Mouse (Mus musculus) urinary bladder, adult 2 months (tissue): ENCODE measurements at regions not wholly inside any gene's neighbourhood (a gene's known extent, or its start where the extent isn't known, plus 50 kb on each side); places are given as distances from the start of the nearest gene placed in this dataset.

Source experiments
- DNase-seq: peaks from one replicate; pipeline ENCODE4 v3.0.0; 2022; ENCODE audit warnings: low spot score

DNA sequence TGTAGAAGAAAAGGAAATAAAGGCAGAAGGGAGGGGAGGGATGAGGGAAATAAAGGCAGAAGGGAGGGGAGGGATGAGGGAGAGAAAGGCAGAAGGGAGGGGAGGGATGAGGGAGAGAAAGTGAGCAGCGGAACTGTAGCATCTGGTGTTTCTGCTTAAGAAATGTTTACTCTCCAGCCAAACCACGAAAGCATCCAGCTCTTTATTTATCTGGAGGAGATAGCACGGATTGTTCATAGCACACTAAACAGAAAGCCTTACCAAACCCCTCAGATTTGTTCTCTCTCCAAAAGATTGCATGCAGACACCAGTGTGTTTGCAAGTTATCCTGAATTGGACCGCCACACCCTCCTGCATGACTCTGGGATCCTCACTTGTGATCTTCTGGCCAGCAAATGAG lies 168.4 kb upstream of the Cxcl12 start:
- DNase-seq, result no peak

- no peak for DNase-seq
Observed at GRCm38 (mm10) chr6:117000951-117001725, 167.2 kb upstream of the Cxcl12 start.

DNA sequence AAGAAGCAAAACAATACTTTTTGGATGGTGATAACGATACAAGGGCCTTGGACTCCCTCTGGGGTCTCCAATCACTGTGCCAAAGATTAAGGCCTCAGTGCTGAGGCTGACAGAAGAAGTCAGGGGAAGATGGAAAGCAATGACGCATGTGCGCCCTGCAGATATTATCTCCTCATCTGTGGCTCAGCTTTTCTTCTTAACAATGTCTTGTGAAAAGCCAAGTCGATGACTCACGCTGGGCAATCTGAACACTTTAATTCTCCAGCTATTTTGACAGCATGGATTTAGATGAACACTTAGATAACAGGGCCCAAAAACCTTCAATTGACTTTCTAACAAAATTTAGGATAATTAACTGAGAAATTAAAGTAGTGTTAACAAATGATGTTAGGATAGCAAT lies 155.7 kb upstream of the Cxcl12 start:
- no peak for DNase-seq

GRCm38 (mm10) chr6:117015461-117015860 lies 152.9 kb upstream of the Cxcl12 start:
- no peak for DNase-seq

GRCm38 (mm10) chr6:117021851-117022250 lies 146.5 kb upstream of the Cxcl12 start:
- no peak for DNase-seq

GRCm38 (mm10) chr6:117032042-117032746 lies 136.1 kb upstream of the Cxcl12 start:
- no peak for DNase-seq

- DNase-seq, result no peak
Observed at GRCm38 (mm10) chr6:117043744-117044143, 124.6 kb upstream of the Cxcl12 start.

DNA sequence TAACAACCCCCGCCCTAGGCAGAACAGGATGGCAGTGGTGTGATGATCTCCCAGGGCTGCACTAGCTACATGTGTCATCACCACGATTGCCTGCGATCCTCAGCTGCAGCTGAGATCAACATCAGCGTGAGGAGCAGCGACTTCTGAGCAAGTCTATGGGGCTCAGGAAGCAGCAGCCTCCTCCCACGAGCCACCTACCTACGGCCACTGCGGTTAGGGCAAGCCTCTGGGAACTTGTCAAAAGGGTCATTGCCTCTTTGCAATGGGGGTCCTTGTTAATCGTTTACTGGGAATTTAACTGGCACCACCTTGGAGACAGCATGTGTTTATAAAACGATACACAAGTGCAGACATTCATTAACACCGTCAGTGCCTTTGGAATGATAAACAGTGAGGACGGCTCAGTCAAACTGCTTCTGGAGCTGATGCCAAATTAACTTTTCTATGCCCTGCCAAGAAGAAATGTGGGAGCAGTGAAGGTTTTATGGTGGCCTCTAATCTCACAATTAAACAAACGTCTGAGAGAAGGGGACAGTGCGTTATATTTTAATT lies 118.8 kb upstream of the Cxcl12 start:
- DNase-seq, result no peak

GRCm38 (mm10) chr6:117060688-117061087 lies 107.6 kb upstream of the Cxcl12 start:
- DNase-seq, result no peak

DNA sequence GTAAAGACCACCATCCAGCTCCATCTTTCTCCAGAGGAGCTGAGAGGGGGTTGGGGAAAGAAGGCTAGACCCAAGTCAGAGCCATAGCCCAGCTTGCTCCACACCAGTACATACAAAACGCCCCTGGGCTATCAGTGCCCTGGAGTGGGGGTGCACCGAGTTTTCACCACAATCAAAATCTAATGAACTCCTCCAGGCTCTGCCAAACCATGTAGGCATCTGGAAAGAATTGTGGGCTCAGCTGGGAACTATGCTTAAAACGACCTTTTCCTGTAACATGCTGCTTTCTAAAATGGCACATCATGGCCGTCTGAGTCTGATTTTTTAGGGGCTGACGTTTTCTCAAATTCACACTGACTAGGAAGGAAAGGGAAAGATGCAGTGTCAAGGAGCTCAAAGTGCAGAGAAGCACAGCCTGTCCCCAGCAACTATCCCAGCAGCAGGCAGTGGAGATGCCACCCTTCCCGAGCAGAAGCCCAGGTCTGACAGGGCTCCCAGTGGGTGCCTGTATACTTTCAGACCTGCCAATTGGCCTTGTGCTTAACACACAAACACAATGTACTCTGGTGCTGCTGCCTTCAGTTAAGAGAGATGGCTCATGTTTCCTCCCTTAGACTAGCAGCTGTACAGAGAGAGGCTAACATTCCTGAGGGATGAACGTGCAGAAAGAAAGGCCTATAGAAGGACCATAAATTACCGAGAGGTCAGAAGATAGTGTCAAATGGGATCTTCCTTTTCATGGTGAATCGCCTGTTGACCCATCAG lies 100.6 kb upstream of the Cxcl12 start:
- no peak for DNase-seq

GRCm38 (mm10) chr6:117071311-117071710 lies 97.0 kb upstream of the Cxcl12 start:
- DNase-seq, result no peak

DNA sequence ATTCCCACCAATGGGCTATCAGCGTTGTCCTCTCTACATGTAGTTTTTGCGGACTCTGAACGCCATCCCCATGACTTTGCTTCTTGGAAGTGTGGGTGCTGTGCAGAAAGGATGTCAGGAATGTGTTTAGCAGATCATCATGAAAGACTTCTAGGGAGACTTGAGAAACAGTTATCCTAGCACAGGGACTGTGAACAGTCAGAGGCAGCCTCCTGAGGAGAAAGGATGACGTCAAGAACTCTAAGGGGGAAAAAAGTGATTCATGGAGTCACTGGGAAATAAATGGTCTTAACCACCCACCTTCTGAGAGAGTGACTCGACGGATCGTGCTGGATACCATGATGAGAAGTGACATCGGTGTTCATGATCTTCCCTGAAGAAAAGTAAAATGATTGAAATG lies 96.5 kb upstream of the Cxcl12 start:
- DNase-seq, result no peak

DNA sequence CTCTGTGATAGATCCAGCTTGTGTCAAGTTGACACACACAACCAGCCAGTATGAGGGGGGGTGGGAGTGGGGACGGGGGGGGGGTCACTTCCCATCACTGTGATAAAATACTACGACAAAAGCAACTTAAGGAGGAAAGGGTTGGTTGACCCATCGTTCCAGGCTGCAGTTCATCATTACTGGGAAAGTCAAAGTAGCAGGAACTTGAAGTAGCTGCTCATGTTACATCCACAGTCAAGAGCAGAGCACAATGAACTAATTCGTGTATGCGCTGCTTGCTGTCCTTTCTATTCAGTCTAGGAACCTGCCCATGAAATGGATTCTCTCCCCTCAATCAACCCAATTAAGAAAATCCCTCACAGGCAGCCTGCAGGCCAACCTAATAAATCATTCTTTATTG lies 88.8 kb upstream of the Cxcl12 start:
- DNase-seq, result no peak

GRCm38 (mm10) chr6:117080973-117081372 lies 87.4 kb upstream of the Cxcl12 start:
- DNase-seq, result no peak

DNA sequence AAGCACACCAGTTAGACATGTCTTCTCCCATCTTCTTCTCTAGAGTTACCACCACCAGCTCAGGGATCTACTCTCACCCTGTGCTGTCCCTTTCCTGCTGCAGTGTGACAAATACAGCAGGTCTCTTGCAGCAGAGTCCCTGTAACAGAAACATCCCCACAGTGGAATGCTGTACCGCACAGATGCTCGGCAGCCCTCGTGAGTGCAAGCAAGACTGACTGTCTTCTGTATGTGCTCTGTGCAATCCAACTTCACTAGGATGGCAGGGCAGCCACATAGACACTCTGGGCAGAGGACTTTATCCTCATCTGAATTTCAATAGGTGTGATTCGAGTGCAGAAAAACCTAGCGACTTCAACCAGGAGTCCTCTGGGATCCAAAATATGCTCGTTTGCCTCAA lies 84.1 kb upstream of the Cxcl12 start:
- no peak for DNase-seq

- no peak for DNase-seq
Observed at GRCm38 (mm10) chr6:117084833-117085500, 83.4 kb upstream of the Cxcl12 start.

GRCm38 (mm10) chr6:117094742-117095141 lies 73.6 kb upstream of the Cxcl12 start:
- no peak for DNase-seq

GRCm38 (mm10) chr6:117099871-117100270 lies 68.5 kb upstream of the Cxcl12 start:
- DNase-seq, result no peak

GRCm38 (mm10) chr6:117102693-117103092 lies 65.6 kb upstream of the Cxcl12 start:
- DNase-seq, result no peak

GRCm38 (mm10) chr6:117104047-117104446 lies 64.3 kb upstream of the Cxcl12 start:
- no peak for DNase-seq

DNA sequence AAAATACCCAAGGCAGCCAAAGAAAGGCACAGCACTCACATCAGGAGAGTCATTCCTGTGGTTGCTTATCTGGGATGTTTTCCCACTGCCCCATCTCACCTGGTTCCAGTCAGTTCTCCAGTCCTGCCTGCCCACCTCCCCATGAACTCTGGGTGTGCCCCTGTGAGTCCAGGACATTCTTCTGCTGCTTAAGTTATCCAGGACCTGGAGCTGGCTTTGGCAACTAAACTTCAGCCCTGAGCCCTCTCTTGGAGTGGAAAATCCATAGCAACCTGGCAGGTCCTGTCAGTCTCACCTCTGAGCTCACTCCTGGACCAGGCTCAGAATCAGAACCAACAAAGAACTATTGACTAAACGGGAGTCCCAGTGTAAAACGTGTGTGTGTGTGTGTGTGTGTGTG lies 63.9 kb upstream of the Cxcl12 start:
- no peak for DNase-seq

DNA sequence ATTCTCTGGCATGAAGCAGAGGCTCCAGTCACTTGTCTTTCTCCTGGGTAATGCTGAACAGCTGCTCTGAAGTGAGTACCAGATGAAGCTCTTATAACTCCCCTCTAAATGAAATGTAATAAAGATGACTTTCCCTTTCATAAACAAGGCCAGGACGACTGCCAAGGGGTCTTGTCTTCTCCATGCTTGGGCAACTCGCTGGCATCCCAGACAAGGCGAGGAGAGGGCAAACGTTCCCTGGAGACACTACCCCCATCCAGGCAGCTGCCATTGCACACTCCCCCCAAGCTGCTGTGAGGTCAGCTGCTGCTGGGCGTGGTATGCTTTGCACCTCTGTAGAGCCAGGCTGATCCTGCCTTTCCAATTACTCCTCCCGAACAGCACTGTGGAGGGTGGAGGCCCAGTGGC lies 63.1 kb upstream of the Cxcl12 start:
- no peak for DNase-seq
